Mouse (Mus musculus) embryo, embryonic 10 days (tissue): ENCODE results near the gene Gm20517.

Experiments used
- DNase-seq: peaks from one replicate; pipeline ENCODE4 v3.0.0-alpha.2; 2015; ENCODE audit warnings: low spot score

Gm20517 gene

GRCm38 (mm10) chr17:47610849-47611660 is at the start of gene Gm20517, which contains the start of the genes Bysl and Med20:
Gene Gm20517, plus strand, starts transcription at chr17:47611589.
Gene Bysl, minus strand, starts transcription at chr17:47611492.
Gene Med20, plus strand, starts transcription at chr17:47611582.
- DNase-seq, result peak; percentile 99

GRCm38 (mm10) chr17:47562875-47563274 is 48.5 kb upstream of the Gm20517 start:
- DNase-seq, result no peak

- DNase-seq, result no peak
Measured at GRCm38 (mm10) chr17:47564612-47565011, 46.8 kb upstream of the Gm20517 start.

GRCm38 (mm10) chr17:47566133-47566532 is 45.3 kb upstream of the Gm20517 start:
- DNase-seq, result peak; percentile 24

- peak; percentile 21 for DNase-seq
Measured at GRCm38 (mm10) chr17:47567271-47567670, 44.1 kb upstream of the Gm20517 start.

- DNase-seq, result no peak
Measured at GRCm38 (mm10) chr17:47568389-47568788, 43.0 kb upstream of the Gm20517 start.

GRCm38 (mm10) chr17:47568951-47569527 is 42.4 kb upstream of the Gm20517 start:
- peak; percentile 36 for DNase-seq

GRCm38 (mm10) chr17:47571621-47572020 is 39.8 kb upstream of the Gm20517 start:
- DNase-seq, result peak; percentile 92

- DNase-seq, result no peak
Measured at GRCm38 (mm10) chr17:47572436-47572835, 39.0 kb upstream of the Gm20517 start.

- DNase-seq, result no peak
Measured at GRCm38 (mm10) chr17:47574028-47574427, 37.4 kb upstream of the Gm20517 start.

GRCm38 (mm10) chr17:47574830-47575229 is 36.6 kb upstream of the Gm20517 start:
- DNase-seq, result no peak

GRCm38 (mm10) chr17:47578655-47579054 is 32.7 kb upstream of the Gm20517 start:
- DNase-seq, result no peak

- DNase-seq, result no peak
Measured at GRCm38 (mm10) chr17:47580962-47581361, 30.4 kb upstream of the Gm20517 start.

GRCm38 (mm10) chr17:47588517-47588916 is 22.9 kb upstream of the Gm20517 start:
- DNase-seq, result no peak

GRCm38 (mm10) chr17:47591073-47591472 is 20.3 kb upstream of the Gm20517 start:
- DNase-seq, result peak; percentile 3

GRCm38 (mm10) chr17:47593215-47593853 is 18.1 kb upstream of the Gm20517 start:
- DNase-seq, result peak; percentile 98

- DNase-seq, result no peak
Measured at GRCm38 (mm10) chr17:47593854-47594182, 17.6 kb upstream of the Gm20517 start.

- DNase-seq, result peak; percentile 68
Measured at GRCm38 (mm10) chr17:47594183-47594968, 17.0 kb upstream of the Gm20517 start.

GRCm38 (mm10) chr17:47594969-47595247 is 16.5 kb upstream of the Gm20517 start:
- no peak for DNase-seq

- peak; percentile 88 for DNase-seq
Measured at GRCm38 (mm10) chr17:47595248-47596161, 15.9 kb upstream of the Gm20517 start.

GRCm38 (mm10) chr17:47596162-47596838 is 15.1 kb upstream of the Gm20517 start:
- DNase-seq, result no peak
